Mouse (Mus musculus): ENCODE results near the gene Glcci1.

Glcci1 gene

GRCm38 (mm10) chr6:8551155-8551554, 41.8 kb downstream of the Glcci1 start:
- no peak for DNase-seq (ENCODE audit: low spot score)

- no peak for DNase-seq (ENCODE audit: low spot score)
Measured at GRCm38 (mm10) chr6:8556849-8557571, 47.6 kb downstream of the Glcci1 start.

- DNase-seq (ENCODE audit: low spot score) = no peak
Measured at GRCm38 (mm10) chr6:8560682-8561081, 51.3 kb downstream of the Glcci1 start.

- DNase-seq (ENCODE audit: low spot score) = no peak
Measured at GRCm38 (mm10) chr6:8582377-8582776, 73.0 kb downstream of the Glcci1 start.

GRCm38 (mm10) chr6:8583892-8584291, 74.5 kb downstream of the Glcci1 start:
- DNase-seq (ENCODE audit: low spot score) = no peak

GRCm38 (mm10) chr6:8591665-8592064, 82.3 kb downstream of the Glcci1 start:
- DNase-seq (ENCODE audit: low spot score) = no peak

GRCm38 (mm10) chr6:8617369-8617768, 108.0 kb downstream of the Glcci1 start:
- DNase-seq (ENCODE audit: low spot score) = no peak

- no peak for DNase-seq (ENCODE audit: low spot score)
Measured at GRCm38 (mm10) chr6:8619582-8620350, 110.4 kb downstream of the Glcci1 start.

GRCm38 (mm10) chr6:8623045-8623444, 113.6 kb downstream of the Glcci1 start:
- DNase-seq (ENCODE audit: low spot score) = no peak

GRCm38 (mm10) chr6:8628226-8628625, 118.8 kb downstream of the Glcci1 start:
- DNase-seq (ENCODE audit: low spot score) = no peak

- no peak for DNase-seq (ENCODE audit: low spot score)
Measured at GRCm38 (mm10) chr6:8628715-8629267, 119.4 kb downstream of the Glcci1 start.

- no peak for DNase-seq (ENCODE audit: low spot score)
Measured at GRCm38 (mm10) chr6:8630531-8630930, 121.1 kb downstream of the Glcci1 start.

- no peak for DNase-seq (ENCODE audit: low spot score)
Measured at GRCm38 (mm10) chr6:8631362-8631761, 122.0 kb downstream of the Glcci1 start.

GRCm38 (mm10) chr6:8631986-8632632, 122.7 kb downstream of the Glcci1 start:
- no peak for DNase-seq (ENCODE audit: low spot score)

- no peak for DNase-seq (ENCODE audit: low spot score)
Measured at GRCm38 (mm10) chr6:8632701-8633100, 123.3 kb downstream of the Glcci1 start.

GRCm38 (mm10) chr6:8638122-8638521, 128.7 kb downstream of the Glcci1 start:
- DNase-seq (ENCODE audit: low spot score) = no peak

GRCm38 (mm10) chr6:8638899-8639298, 129.5 kb downstream of the Glcci1 start:
- no peak for DNase-seq (ENCODE audit: low spot score)

- DNase-seq (ENCODE audit: low spot score) = no peak
Measured at GRCm38 (mm10) chr6:8639526-8639925, 130.1 kb downstream of the Glcci1 start.

GRCm38 (mm10) chr6:8640863-8641262, 131.5 kb downstream of the Glcci1 start:
- DNase-seq (ENCODE audit: low spot score) = no peak

GRCm38 (mm10) chr6:8644703-8645102, 135.3 kb downstream of the Glcci1 start:
- no peak for DNase-seq (ENCODE audit: low spot score)

GRCm38 (mm10) chr6:8645708-8646107, 136.3 kb downstream of the Glcci1 start:
- no peak for DNase-seq (ENCODE audit: low spot score)
